Comparison of ENCODE assay signal across 28 mouse cellular contexts in the genomic region with DNA sequence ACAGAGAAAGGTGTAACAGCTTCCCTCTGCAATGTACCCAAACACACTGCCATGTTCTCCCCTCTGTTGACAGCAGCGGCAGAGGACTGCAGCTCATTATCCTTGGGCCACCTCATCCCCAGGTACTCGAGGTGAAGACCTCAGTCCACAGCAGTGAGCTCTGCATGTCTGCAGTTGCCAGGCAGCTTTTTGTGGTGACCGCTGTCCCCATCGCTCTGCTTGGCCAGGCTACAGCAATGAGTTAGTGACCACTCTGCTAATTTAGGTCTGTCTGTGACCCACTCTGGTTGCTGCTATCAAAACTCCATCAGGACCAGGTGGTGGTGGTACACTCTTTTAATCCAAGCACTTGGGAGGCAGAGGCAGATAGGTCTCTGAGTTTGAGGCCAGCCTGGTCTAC. TPM values are rescaled to one million over a fixed set of nuclear protein-coding genes. Genes with fewer than 3 reads are reported as not detected.
DNase-seq lines count a peak whose midpoint lies in the region; TF ChIP-seq lines count a peak whose summit lies in the region.
"Had no signal": no experiment of that assay in that cellular context is flagged by ENCODE, and none has a peak within 500 bp of the region (broad histone marks: within the 10 kb centered on the region; RNA-seq: fewer than 3 reads in every experiment).

No protein-coding gene starts in this region.

- no peak for DNase-seq in cerebellum, adult 2 months
- DNase-seq in cerebellum, adult 18-20 months, result no peak
- peak; percentile 65 for DNase-seq in heart, embryonic 10.5 days (ENCODE audit: low spot score)
- no peak for DNase-seq in heart, postnatal 36 days
- DNase-seq in testis, postnatal 10 days (ENCODE audit: low spot score), result no peak
- DNase-seq: adrenal gland, adult 8-10 months; adrenal gland, postnatal 14 days; adrenal gland, postnatal 36 days; B cell, adult 2 months; cerebellum, adult 11-12 months; cerebellum, adult 9-10 months; cerebellum, postnatal 10 days; cerebellum, postnatal 25 days; forebrain, postnatal 0 days had no signal

- intact Hi-C loops in heart, postnatal 36 days (cut with DNase I), result no loop called here

- 76% methylated on average over 4 of the region's 4 CpGs for WGBS in cerebellum, adult 2 months
- WGBS in heart, embryonic 10.5 days, result 68% methylated on average over 4 of the region's 4 CpGs

- H3K4me3 ChIP-seq in cerebellum, adult 2 months (replicated peaks; ENCODE audit: insufficient read depth, low read depth, low read length), result no peak overlapping the region
- H3K4me3 ChIP-seq in heart, embryonic 10.5 days, result no peak overlapping the region
- H3K4me3 ChIP-seq in testis, adult 2 months (ENCODE audit: control insufficient read depth, low read depth, low read length), result peak overlapping the region; percentile 71
- H3K4me3 ChIP-seq: embryonic facial prominence, embryonic 10.5 days; embryonic facial prominence, embryonic 12.5 days; forebrain, embryonic 13.5 days; forebrain, embryonic 15.5 days had no signal

- no peaks in the 10 kb centered on the region for H3K36me3 ChIP-seq in heart, embryonic 10.5 days
- H3K36me3 ChIP-seq in testis, adult 2 months (ENCODE audit: control insufficient read depth, insufficient read depth, low read length), result no peaks in the 10 kb centered on the region
- H3K36me3 ChIP-seq: embryonic facial prominence, embryonic 10.5 days; embryonic facial prominence, embryonic 12.5 days; forebrain, embryonic 15.5 days; G1E had no signal

- H3K27me3 ChIP-seq in cerebellum, adult 2 months (ENCODE audit: control insufficient read depth, insufficient read depth, low read length), result no peaks in the 10 kb centered on the region
- H3K27me3 ChIP-seq in heart, embryonic 10.5 days (ENCODE audit: insufficient read depth, poor library complexity, severe bottlenecking), result no peaks in the 10 kb centered on the region
- no peaks in the 10 kb centered on the region for H3K27me3 ChIP-seq in testis, adult 2 months (ENCODE audit: control insufficient read depth, insufficient read depth, low read length)
- H3K27me3 ChIP-seq: CH12.LX; embryonic facial prominence, embryonic 12.5 days; forebrain, embryonic 13.5 days; forebrain, embryonic 15.5 days had no signal

- H3K9me3 ChIP-seq in heart, embryonic 10.5 days, result no peaks in the 10 kb centered on the region
- H3K9me3 ChIP-seq: embryonic facial prominence, embryonic 10.5 days; embryonic facial prominence, embryonic 12.5 days; forebrain, embryonic 13.5 days; forebrain, embryonic 15.5 days; G1E had no signal

- no peak for TF ChIP-seq POLR2A in cerebellum, adult 2 months (IDR thresholded peaks at IDR 0.05; ENCODE audit: borderline replicate concordance, insufficient read depth, low read length)
- TF ChIP-seq POLR2A in testis, adult 2 months (IDR thresholded peaks at IDR 0.05; ENCODE audit: control insufficient read depth, low read depth, low read length), result no peak

- H3K27ac ChIP-seq in cerebellum, adult 2 months (ENCODE audit: insufficient read depth, low read length), result 0 out of 2 replicates have a peak overlapping the region, but pooled peaks have one; percentile 21
- no peak overlapping the region for H3K27ac ChIP-seq in heart, embryonic 10.5 days
- no peak overlapping the region for H3K27ac ChIP-seq in testis, adult 2 months (ENCODE audit: control insufficient read depth, insufficient read depth, low read depth, low read length)
- H3K27ac ChIP-seq: embryonic facial prominence, embryonic 10.5 days; embryonic facial prominence, embryonic 12.5 days; forebrain, embryonic 13.5 days; forebrain, embryonic 15.5 days had no signal

- no peak for TF ChIP-seq CTCF in cerebellum, adult 2 months (IDR thresholded peaks at IDR 0.05; ENCODE audit: borderline replicate concordance, insufficient read depth, low read depth, low read length)
- no peak for TF ChIP-seq CTCF in testis, adult 2 months (IDR thresholded peaks at IDR 0.05; ENCODE audit: control insufficient read depth, insufficient read depth, insufficient replicate concordance, low read depth, low read length)

- H3K4me1 ChIP-seq in cerebellum, adult 2 months (ENCODE audit: control insufficient read depth, insufficient read depth, low read length), result no peaks in the 10 kb centered on the region
- H3K4me1 ChIP-seq in heart, embryonic 10.5 days, result peaks cover 4% of the 10 kb centered on the region; the same call in 1 of the 2 replicates
- H3K4me1 ChIP-seq in testis, adult 2 months (ENCODE audit: control insufficient read depth, insufficient read depth, low read length), result no peaks in the 10 kb centered on the region
- H3K4me1 ChIP-seq: embryonic facial prominence, embryonic 12.5 days; forebrain, embryonic 13.5 days; forebrain, embryonic 15.5 days had no signal

RNA-seq across cellular contexts. Expression of gene Mbl2, which starts 16.6 kb away (rescaled TPM):
- 0.13 and 0.16 TPM in 2 replicates for polyA plus RNA-seq in cerebellum, adult 2 months (2012; rRNA removed)
- 0.13 and 0.14 TPM in 2 replicates for polyA plus RNA-seq in heart, embryonic 10.5 days (2016; fragmentation: Nextera tagmentation; extraction: Ambion mirVana)
- total RNA-seq in heart, postnatal 36 days (2021), result not detected
- polyA plus RNA-seq in testis, adult 2 months (2012; rRNA removed), result not detected in 2 replicates
- total RNA-seq: adrenal gland, adult 18-20 months; adrenal gland, adult 8-10 months; adrenal gland, postnatal 36 days; CH12.LX; forebrain, postnatal 0 days; G1E had no signal
- polyA plus RNA-seq: activated CD4-positive, CD25-positive, alpha-beta regulatory T cell, adult 4 months; CD4-positive, CD25-positive, alpha-beta regulatory T cell, adult 4 months; cortical plate, adult 2 months; embryonic facial prominence, embryonic 10.5 days; embryonic facial prominence, embryonic 12.5 days; embryonic facial prominence, embryonic 14.5 days; forebrain, embryonic 11.5 days; forebrain, embryonic 13.5 days; forebrain, embryonic 15.5 days; forebrain, postnatal 0 days; G1E; Patski had no signal

RNA-seq across cellular contexts. Expression of gene Gldc, which starts 41.0 kb away (rescaled TPM):
- 14.9 and 17.7 TPM in 2 replicates for polyA plus RNA-seq in cerebellum, adult 2 months (2012; rRNA removed)
- polyA plus RNA-seq in heart, embryonic 10.5 days (2016; fragmentation: Nextera tagmentation; extraction: Ambion mirVana), result 9.4 and 12.7 TPM in 2 replicates
- total RNA-seq in heart, postnatal 36 days (2021), result under 1 TPM; 0.11 to 0.14 TPM
- polyA plus RNA-seq in testis, adult 2 months (2012; rRNA removed), result 3.6 and 6.4 TPM in 2 replicates
- polyA plus RNA-seq: G1E had no signal
